Mouse (Mus musculus) ES-E14 (cell line): ENCODE data around the gene Nkain2. TPM values are rescaled to one million over a fixed set of nuclear protein-coding genes. Genes with fewer than 3 reads are reported as not detected.

Source experiments
- DNase-seq: peaks from one replicate; pipeline ENCODE4 v3.0.0-alpha.2; 2013; ENCODE audit warnings: low read depth, low spot score
- H3K27ac ChIP-seq: 2 replicates; pipeline ENCODE4 v1.5.1; 2012; ENCODE audit warnings: low read depth, mild to moderate bottlenecking, low read length, moderate library complexity, mixed read lengths; ENCODE audit not compliant: poor library complexity, insufficient read depth, severe bottlenecking
- H3K36me3 ChIP-seq: 2 replicates; pipeline ENCODE4 v1.6.1; 2012; ENCODE audit warnings: mild to moderate bottlenecking, low read length, moderate library complexity, mixed read lengths; ENCODE audit not compliant: control insufficient read depth, poor library complexity, insufficient read depth, severe bottlenecking
- H3K4me1 ChIP-seq, 2 experiments: fragments of 150-350 bp in 1 of 2; sonication (generic) in 1 of 2; 2 replicates each; pipeline ENCODE4 v1.6.1; 2012; ENCODE audit warnings: low read length in 2 of 2, mild to moderate bottlenecking in 1 of 2, mixed read lengths in 1 of 2; ENCODE audit not compliant: control insufficient read depth in 2 of 2, insufficient read depth in 2 of 2, poor library complexity in 1 of 2
- H3K4me3 ChIP-seq, 2 experiments: fragments of 150-350 bp in 1 of 2; sonication (generic) in 1 of 2; 2 replicates each; pipeline ENCODE4 v1.5.1; 2012; ENCODE audit warnings: low read length in 2 of 2, low read depth in 1 of 2, mild to moderate bottlenecking in 1 of 2, mixed read lengths in 1 of 2; ENCODE audit not compliant: insufficient read depth in 1 of 2, poor library complexity in 1 of 2, severe bottlenecking in 1 of 2
- H3K9ac ChIP-seq: 2 replicates; pipeline ENCODE4 v1.6.1; 2012; ENCODE audit warnings: low read depth, mild to moderate bottlenecking, low read length, mixed read lengths; ENCODE audit not compliant: poor library complexity, insufficient read depth, severe bottlenecking
- H3K9me3 ChIP-seq: fragments of 150-350 bp; sonication (generic); 2 replicates; pipeline ENCODE4 v1.6.1; 2012; ENCODE audit warnings: low read depth, mild to moderate bottlenecking, low read length; ENCODE audit not compliant: control insufficient read depth, insufficient read depth
- CHD2 ChIP-seq: IDR thresholded peaks from 2 replicates; pipeline ENCODE4 v1.6.1; 2014; ENCODE audit warnings: mild to moderate bottlenecking, low read depth, low read length, inconsistent platforms
- HCFC1 ChIP-seq: IDR thresholded peaks from 2 replicates; pipeline ENCODE4 v1.6.1; 2012; ENCODE audit warnings: low read length, inconsistent platforms, borderline replicate concordance; ENCODE audit not compliant: insufficient read depth
- MAFK ChIP-seq: IDR thresholded peaks from 2 replicates; pipeline ENCODE4 v1.6.1; 2014; ENCODE audit warnings: mild to moderate bottlenecking, low read depth, low read length, inconsistent platforms; ENCODE audit not compliant: insufficient read depth
- ZC3H11A ChIP-seq: IDR thresholded peaks from 2 replicates; pipeline ENCODE4 v1.6.1; 2012; ENCODE audit warnings: low read depth, mild to moderate bottlenecking, inconsistent platforms, low read length, borderline replicate concordance
- ZNF384 ChIP-seq: IDR thresholded peaks from 2 replicates; pipeline ENCODE4 v1.6.1; 2012; ENCODE audit warnings: low read depth, low read length, inconsistent platforms
- in situ Hi-C, 2 experiments: fragments of 600-800 bp; cut with MboI; formaldehyde crosslinking; loops; one replicate each; pipeline ENCODE4 v1.15.1; 2025; ENCODE audit warnings: low sequenced_read_pairs in 2 of 2, inconsistent platforms in 1 of 2; ENCODE audit not compliant: unreplicated experiment in 2 of 2
- total RNA-seq: library from RNA; depleted of rRNA; stranded (reverse); fragments of 300-350 nt; gene quantifications from 2 replicates; pipeline ENCODE4 v1.2.3, GENCODE M21; 2012

The Nkain2 gene
- total RNA-seq, 1 experiment: 0.45 TPM

DNA sequence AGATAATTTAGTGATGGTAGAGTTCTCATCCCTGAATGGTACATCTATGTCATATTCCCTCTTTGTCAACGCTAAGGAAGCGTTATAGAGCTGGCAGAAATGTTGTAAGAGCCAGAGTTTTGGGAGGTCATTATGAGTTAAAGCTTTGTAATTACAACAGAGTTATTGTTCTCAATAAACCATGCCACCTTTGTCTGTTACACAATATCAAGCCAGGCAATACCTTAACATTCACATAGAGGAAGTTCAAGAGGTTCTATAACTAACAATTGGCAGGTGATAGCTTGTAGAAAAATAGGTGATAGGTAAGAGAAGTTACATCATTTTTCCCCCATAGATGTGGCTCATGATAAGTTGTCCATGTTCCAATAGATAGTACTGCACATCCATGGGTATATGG is 832.0 kb downstream of the Nkain2 start:
- no peak for DNase-seq
- Histone ChIP-seq H3K27ac (no peak overlapping the region), H3K4me1 (no peaks in the 10 kb centered on the region), H3K4me3 (no peak overlapping the region), H3K36me3 (no peaks in the 10 kb centered on the region), H3K9ac (no peak overlapping the region), H3K9me3 (no peaks in the 10 kb centered on the region)
- in situ Hi-C loops: no loop called here
- TF ChIP-seq MAFK: no peak
- no peak for TF ChIP-seq ZC3H11A
- TF ChIP-seq CHD2: no peak
- TF ChIP-seq ZNF384: no peak
- TF ChIP-seq HCFC1: no peak

DNA sequence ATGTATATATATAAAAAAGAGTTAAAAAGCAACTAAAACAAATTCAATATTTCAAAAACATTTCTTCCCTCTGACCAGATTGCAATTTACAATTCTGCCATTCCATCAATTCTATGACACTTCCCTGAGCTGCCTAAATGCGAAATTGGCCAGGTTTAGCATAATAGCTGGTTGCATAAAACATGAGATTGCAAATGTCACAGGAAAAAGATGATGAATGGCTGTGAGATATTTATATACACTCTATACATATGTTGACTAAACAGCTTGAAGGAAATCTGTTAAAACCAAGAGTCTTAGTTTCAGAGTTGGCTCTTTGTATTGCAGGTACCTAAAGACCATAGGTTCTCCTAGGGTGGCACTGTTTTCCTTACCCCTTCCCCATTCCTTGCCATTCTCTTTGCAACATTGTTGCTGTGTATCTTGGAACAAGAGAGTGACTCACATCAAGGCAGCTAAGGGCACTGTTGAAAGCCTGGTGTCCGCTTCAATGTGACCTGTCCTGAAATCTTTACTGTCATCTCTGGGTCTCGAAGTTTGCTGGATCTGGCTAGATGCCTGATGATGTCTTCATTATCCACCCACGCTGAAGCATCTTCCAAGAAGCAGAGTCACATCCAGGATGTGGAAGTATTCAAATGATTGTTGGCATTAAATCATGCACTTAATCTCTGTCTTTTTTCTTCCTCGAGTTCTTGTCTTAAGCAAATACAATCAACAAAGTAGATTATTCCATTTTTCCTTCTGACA is 837.5 kb downstream of the Nkain2 start:
- TF ChIP-seq MAFK: no peak
- DNase-seq: no peak
- Histone ChIP-seq H3K36me3 (no peaks in the 10 kb centered on the region), H3K4me3 (no peak overlapping the region), H3K4me1 (no peaks in the 10 kb centered on the region), H3K9ac (no peak overlapping the region), H3K9me3 (no peaks in the 10 kb centered on the region), H3K27ac (no peak overlapping the region)
- in situ Hi-C loops: no loop called here

DNA sequence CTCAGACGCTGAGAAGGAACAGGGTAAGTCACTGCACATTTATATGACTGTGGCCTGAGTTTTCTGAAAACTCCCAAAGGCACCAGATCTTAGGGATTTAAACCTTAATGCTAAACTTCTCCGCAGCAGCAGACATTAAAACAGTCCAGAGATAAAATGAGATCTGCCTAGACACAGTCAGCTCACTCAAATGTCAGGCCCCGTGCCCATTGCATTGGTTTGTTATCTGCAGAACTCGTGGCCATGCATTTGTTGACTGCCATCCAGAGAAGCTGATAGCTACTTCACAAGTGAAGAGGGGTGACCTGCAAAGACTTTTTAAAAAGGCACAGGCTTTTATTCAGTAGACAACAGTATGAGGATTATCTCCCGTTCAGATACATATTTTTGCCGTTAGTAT is 838.2 kb downstream of the Nkain2 start:
- Histone ChIP-seq H3K9ac (no peak overlapping the region), H3K4me3 (no peak overlapping the region), H3K36me3 (no peaks in the 10 kb centered on the region), H3K27ac (no peak overlapping the region), H3K9me3 (no peaks in the 10 kb centered on the region), H3K4me1 (no peaks in the 10 kb centered on the region)
- TF ChIP-seq ZC3H11A (no peak), CHD2 (no peak), MAFK (no peak)
- in situ Hi-C loops: no loop called here
- no peak for DNase-seq

DNA sequence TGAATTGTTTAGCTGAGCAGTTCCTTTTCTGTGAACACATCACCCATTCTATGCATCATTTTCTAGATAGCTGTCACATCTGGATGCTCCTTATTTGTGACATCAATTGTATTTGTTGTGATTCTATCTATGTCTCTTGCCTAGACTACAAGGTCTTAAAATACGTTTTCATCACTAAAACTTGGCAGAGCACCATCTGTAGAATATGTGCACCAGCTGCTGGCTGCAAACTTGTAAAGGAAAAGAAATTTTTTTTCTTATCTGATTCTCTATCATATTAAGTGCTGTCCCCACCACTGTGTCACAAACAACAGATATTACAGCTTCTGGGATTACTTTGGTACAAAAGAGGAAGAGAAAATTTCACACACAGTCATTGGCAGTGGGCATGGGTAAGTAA is 860.3 kb downstream of the Nkain2 start:
- Histone ChIP-seq H3K4me3 (no peak overlapping the region), H3K27ac (no peak overlapping the region), H3K4me1 (no peaks in the 10 kb centered on the region), H3K36me3 (no peaks in the 10 kb centered on the region), H3K9ac (no peak overlapping the region), H3K9me3 (no peaks in the 10 kb centered on the region)
- no peak for DNase-seq
- in situ Hi-C loops: no loop called here
- TF ChIP-seq MAFK: no peak
- no peak for TF ChIP-seq HCFC1
- no peak for TF ChIP-seq CHD2
- TF ChIP-seq ZNF384: no peak

DNA sequence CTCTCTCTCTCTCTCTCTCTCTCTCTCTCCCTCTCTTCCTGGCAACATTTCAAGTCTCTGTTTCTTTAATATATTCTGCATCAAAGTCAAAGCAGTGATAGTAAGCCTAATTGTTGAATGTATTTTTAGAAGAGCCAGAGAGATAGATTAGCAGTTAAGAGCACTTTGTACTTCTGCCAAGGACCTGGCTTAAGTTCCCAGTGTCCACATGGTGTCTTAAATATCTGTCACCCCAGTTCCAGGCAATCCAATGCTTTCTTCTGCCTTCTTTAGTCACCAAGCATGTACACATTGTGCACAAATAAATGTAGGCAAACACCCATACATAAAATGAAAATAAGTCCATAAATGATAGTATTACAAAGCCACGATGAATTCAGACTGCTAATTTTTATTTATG is 871.9 kb downstream of the Nkain2 start:
- H3K4me3 ChIP-seq: no peak overlapping the region
- TF ChIP-seq CHD2 (no peak), MAFK (no peak)
- no peak overlapping the region for H3K27ac ChIP-seq
- DNase-seq: no peak
- H3K9ac ChIP-seq: no peak overlapping the region
- H3K36me3 ChIP-seq: no peaks in the 10 kb centered on the region
- H3K9me3 ChIP-seq: no peaks in the 10 kb centered on the region
- no peaks in the 10 kb centered on the region for H3K4me1 ChIP-seq
- in situ Hi-C loops: no loop called here
